Mouse (Mus musculus) C2C12 (cell line): ENCODE data around the gene Gm12216. TPM values are rescaled to one million over a fixed set of nuclear protein-coding genes. Genes with fewer than 3 reads are reported as not detected.

ENCODE experiments used
- H3K27me3 ChIP-seq: one replicate; pipeline ENCODE4 v1.6.1; 2011; ENCODE audit not compliant: control insufficient read depth, insufficient read depth, insufficient read length
- H3K36me3 ChIP-seq: one replicate; pipeline ENCODE4 v1.6.1; 2011; ENCODE audit not compliant: control insufficient read depth, insufficient read depth
- H3K4me3 ChIP-seq: one replicate; pipeline ENCODE4 v1.5.1; 2011; ENCODE audit warnings: mild to moderate bottlenecking, control low read depth; ENCODE audit not compliant: poor library complexity, insufficient read depth, severe bottlenecking
- H3K79me2 ChIP-seq: one replicate; pipeline ENCODE4 v1.6.1; 2011; ENCODE audit not compliant: control insufficient read depth, insufficient read depth
- H3K79me3 ChIP-seq: one replicate; pipeline ENCODE4 v1.6.1; 2011; ENCODE audit warnings: low read depth, control low read depth
- H3ac ChIP-seq: one replicate; pipeline ENCODE3; 2011; ENCODE audit warnings: low read depth; ENCODE audit not compliant: control insufficient read depth, insufficient read length
- CEBPB ChIP-seq: IDR thresholded peaks from one replicate; pipeline ENCODE4 v1.6.1; 2011; ENCODE audit warnings: low read depth, mild to moderate bottlenecking, control low read depth, moderate library complexity
- CTCF ChIP-seq: IDR thresholded peaks from one replicate; pipeline ENCODE4 v1.5.1; 2011; ENCODE audit not compliant: control insufficient read depth, insufficient read depth, insufficient read length
- FOSL1 ChIP-seq: IDR thresholded peaks from one replicate; pipeline ENCODE4 v1.8.0; 2011; ENCODE audit warnings: mild to moderate bottlenecking, low read length; ENCODE audit not compliant: poor library complexity, insufficient read depth, severe bottlenecking
- MAX ChIP-seq: IDR thresholded peaks from one replicate; pipeline ENCODE4 v1.6.1; 2011; ENCODE audit warnings: mild to moderate bottlenecking, control low read depth
- MYOD1 ChIP-seq: IDR thresholded peaks from one replicate; pipeline ENCODE4 v1.6.1; 2011; ENCODE audit warnings: low read depth; ENCODE audit not compliant: control insufficient read depth, insufficient read length
- MYOG ChIP-seq: IDR thresholded peaks from one replicate; pipeline ENCODE4 v1.6.1; 2011; ENCODE audit not compliant: control insufficient read depth, insufficient read length; ENCODE audit errors: extremely low read depth
- USF1 ChIP-seq: IDR thresholded peaks from one replicate; pipeline ENCODE4 v1.6.1; 2011; ENCODE audit warnings: low read depth, mild to moderate bottlenecking, control low read depth, moderate library complexity
- polyA plus RNA-seq: library from polyadenylated mRNA; unstranded; fragments of >200 nt; fragmentation: generic; extraction: Trizol; gene quantifications from one replicate; pipeline ENCODE4 v1.2.1, GENCODE M21; 2012; ENCODE audit warnings: missing spikeins

Gm12216 gene
- polyA plus RNA-seq, 1 experiment: 0.49 TPM

DNA sequence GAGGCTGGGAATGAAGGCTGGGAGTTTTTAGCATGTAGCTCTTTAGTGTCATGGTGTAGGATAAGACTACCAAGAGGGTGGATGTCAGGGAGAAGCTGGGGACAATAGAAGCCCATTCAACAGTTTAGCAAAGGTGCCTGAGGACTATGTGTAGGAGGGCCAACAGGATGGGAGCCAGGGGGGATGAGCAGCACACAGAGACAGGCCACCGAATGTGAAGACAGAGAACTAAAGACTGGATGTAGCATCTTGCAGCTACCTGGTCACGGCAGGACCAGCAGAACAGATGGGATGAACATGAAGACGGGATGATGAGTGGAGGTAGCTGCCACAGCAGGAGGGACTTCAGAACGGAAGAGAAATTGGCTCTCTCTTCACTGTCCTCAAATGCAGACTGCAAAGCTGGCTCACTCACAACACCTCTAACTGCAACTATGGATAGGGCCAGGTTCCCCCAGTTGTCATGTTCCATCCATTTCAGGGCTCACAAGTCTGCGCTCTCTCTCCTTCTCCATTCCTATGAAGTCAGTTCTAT, 42.1 kb downstream of the Gm12216 start:
- no peaks in the 10 kb centered on the region for H3K27me3 ChIP-seq
- no peak overlapping the region for H3ac ChIP-seq
- no peaks in the 10 kb centered on the region for H3K36me3 ChIP-seq
- H3K79me3 ChIP-seq: no peaks in the 10 kb centered on the region
- TF ChIP-seq CTCF (no peak), MYOD1 (no peak), FOSL1 (no peak), MAX (no peak), CEBPB (no peak), MYOG (no peak), USF1 (no peak)
- H3K4me3 ChIP-seq: no peak overlapping the region
- H3K79me2 ChIP-seq: no peaks in the 10 kb centered on the region

GRCm38 (mm10) chr11:53814810-53815209, 44.2 kb downstream of the Gm12216 start:
- Histone ChIP-seq H3K36me3 (no peaks in the 10 kb centered on the region), H3K27me3 (no peaks in the 10 kb centered on the region), H3K79me3 (no peaks in the 10 kb centered on the region), H3K79me2 (no peaks in the 10 kb centered on the region), H3K4me3 (no peak overlapping the region), H3ac (no peak overlapping the region)
- TF ChIP-seq MAX (no peak), MYOD1 (no peak), MYOG (no peak), USF1 (no peak), CEBPB (no peak)

DNA sequence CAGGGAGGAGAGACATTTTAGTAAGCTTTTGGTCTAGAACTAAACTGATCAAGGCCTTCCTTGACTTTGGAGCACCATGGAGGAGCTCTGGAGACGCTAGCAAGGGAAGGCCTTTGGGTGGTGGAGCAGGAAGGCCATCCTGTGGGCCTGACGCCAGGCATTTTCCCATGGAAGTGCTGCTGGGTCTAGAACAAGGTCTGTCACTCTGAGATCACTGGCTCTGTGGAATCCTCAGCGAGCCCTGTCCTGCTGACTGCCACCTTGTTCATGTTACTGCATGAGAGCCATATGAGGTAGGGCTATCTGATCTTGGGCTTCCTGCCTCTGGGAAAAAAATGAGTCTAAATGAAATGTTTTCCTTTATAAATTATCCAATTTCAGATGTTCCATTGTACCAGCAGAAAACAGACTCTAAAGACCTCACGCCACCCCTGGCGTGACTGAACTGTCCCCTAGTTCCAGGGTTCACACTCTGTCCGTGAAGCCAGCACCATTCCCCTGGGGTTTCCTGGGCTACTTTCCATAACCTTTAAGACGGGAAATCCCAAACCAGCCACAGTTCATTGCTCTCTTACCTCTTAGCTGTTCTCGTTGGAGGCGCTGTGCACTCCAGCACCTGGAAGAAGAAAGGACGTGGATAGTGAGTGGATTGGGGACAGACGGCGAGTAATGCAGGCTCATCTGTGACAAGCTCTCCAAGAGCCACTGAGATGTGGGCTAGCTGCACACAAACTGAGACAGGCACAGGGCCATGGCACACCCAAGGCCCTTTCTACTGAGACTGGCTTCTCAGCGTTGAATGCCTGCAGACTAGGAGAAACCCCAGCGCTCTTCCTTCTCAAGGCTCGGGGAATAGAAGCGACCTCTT, 45.8 kb downstream of the Gm12216 start:
- Histone ChIP-seq H3K79me2 (no peaks in the 10 kb centered on the region), H3K36me3 (no peaks in the 10 kb centered on the region), H3K4me3 (no peak overlapping the region), H3K79me3 (no peaks in the 10 kb centered on the region), H3ac (no peak overlapping the region), H3K27me3 (no peaks in the 10 kb centered on the region)
- no peak for TF ChIP-seq USF1

- Histone ChIP-seq H3K79me3 (no peaks in the 10 kb centered on the region), H3K79me2 (no peaks in the 10 kb centered on the region), H3K27me3 (no peaks in the 10 kb centered on the region), H3K36me3 (no peaks in the 10 kb centered on the region), H3ac (no peak overlapping the region), H3K4me3 (no peak overlapping the region)
- TF ChIP-seq MYOD1 (no peak), FOSL1 (no peak), CEBPB (no peak), CTCF (no peak), MAX (no peak), USF1 (no peak), MYOG (no peak)
Measured at GRCm38 (mm10) chr11:53811312-53811711, 47.7 kb downstream of the Gm12216 start.

- TF ChIP-seq CEBPB (no peak), MYOG (no peak), MAX (no peak), MYOD1 (no peak), USF1 (no peak), FOSL1 (no peak), CTCF (no peak)
- no peaks in the 10 kb centered on the region for H3K79me2 ChIP-seq
- no peaks in the 10 kb centered on the region for H3K27me3 ChIP-seq
- H3ac ChIP-seq: no peak overlapping the region
- no peak overlapping the region for H3K4me3 ChIP-seq
- H3K36me3 ChIP-seq: no peaks in the 10 kb centered on the region
- H3K79me3 ChIP-seq: no peaks in the 10 kb centered on the region
Measured at GRCm38 (mm10) chr11:53810749-53811148, 48.3 kb downstream of the Gm12216 start.

DNA sequence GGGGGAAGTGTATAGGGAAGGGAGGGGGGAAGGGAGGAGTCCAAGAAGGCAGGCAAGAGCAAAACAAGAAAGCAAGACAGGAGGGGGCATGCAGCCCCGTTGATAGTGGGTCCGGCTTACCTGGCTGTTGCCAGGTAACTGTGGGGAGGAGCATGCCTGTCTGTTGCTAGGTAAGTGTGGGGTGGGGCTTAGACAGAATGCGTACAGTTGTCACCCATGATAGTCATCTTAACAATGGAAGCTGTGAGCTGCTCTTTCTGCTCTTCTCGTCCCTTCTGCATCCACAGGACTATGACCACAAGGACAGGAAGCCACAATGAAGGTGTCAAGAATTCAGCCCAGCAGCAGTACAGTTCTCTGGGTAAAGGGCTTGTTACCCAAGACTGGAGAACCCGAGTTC, 48.9 kb downstream of the Gm12216 start:
- Histone ChIP-seq H3K79me3 (no peaks in the 10 kb centered on the region), H3K36me3 (no peaks in the 10 kb centered on the region), H3K79me2 (no peaks in the 10 kb centered on the region), H3K4me3 (no peak overlapping the region), H3K27me3 (no peaks in the 10 kb centered on the region), H3ac (no peak overlapping the region)
- TF ChIP-seq FOSL1 (no peak), CTCF (no peak), MYOG (no peak), USF1 (no peak), CEBPB (no peak), MAX (no peak), MYOD1 (no peak)
